Mouse (Mus musculus) lung, postnatal 0 days (tissue): ENCODE measurements around the gene Cabcoco1.

Source experiments
- CTCF ChIP-seq: IDR thresholded peaks from 2 replicates; pipeline ENCODE4 v1.5.1; 2016; ENCODE audit warnings: antibody characterized with exemption, mild to moderate bottlenecking
- EP300 ChIP-seq: IDR thresholded peaks from 2 replicates; pipeline ENCODE4 v1.6.1; 2016; ENCODE audit warnings: antibody characterized with exemption, mild to moderate bottlenecking, control low read depth

DNA sequence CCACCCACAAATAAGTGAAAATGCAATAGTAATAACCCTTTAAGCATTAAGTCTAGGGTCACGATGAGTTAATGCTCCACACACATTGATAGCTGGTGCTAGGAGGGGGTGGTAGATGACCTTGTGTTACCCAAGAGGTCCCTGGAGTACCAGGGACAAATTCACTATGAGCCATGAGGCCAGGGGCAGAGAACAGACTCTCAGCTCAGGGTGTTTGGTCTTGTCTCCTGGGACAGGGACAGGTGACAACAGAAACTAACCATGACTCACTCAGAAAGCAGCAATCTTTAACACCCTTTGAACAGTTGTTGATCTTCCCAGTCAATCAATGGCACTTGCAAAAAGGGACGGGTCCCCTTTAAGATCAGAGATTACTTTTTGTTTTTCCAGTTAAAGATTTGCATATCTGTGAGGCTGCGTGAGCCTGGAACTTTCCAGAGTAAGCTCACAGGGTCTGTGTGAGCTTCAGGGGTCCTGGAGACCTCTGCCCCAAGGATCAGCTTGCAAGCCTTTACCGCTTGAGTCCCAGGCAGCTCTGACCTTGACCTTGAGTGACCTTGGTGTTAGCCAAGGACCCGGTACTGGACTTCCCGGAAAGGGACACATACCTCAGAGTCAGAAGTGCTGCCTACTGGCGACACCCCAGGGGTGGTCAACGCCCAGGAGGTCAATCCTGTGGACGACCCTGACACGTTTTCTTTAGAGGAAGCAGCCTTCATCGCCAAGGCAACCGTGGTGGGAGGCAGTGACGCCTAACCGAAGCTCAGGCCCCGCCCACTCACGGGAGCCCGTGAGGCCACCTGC lies at the start of gene Cabcoco1:
- TF ChIP-seq EP300 = no peak
- TF ChIP-seq CTCF = no peak
